Mouse (Mus musculus) embryonic fibroblast, embryonic 13.5 days (primary cell): ENCODE measurements at regions not wholly inside any gene's neighbourhood (a gene's known extent, or its start where the extent isn't known, plus 50 kb on each side); places are given as distances from the start of the nearest gene placed in this dataset.

ENCODE experiments used
- CTCF ChIP-seq: IDR thresholded peaks from 2 replicates; pipeline ENCODE4 v1.5.1; 2011; ENCODE audit warnings: mild to moderate bottlenecking, control low read depth, low read length, moderate library complexity, borderline replicate concordance; ENCODE audit not compliant: insufficient read depth
- POLR2A ChIP-seq: IDR thresholded peaks from 2 replicates; pipeline ENCODE4 v1.6.1; 2011; ENCODE audit warnings: low read depth, mild to moderate bottlenecking, control low read depth, low read length, moderate library complexity

DNA sequence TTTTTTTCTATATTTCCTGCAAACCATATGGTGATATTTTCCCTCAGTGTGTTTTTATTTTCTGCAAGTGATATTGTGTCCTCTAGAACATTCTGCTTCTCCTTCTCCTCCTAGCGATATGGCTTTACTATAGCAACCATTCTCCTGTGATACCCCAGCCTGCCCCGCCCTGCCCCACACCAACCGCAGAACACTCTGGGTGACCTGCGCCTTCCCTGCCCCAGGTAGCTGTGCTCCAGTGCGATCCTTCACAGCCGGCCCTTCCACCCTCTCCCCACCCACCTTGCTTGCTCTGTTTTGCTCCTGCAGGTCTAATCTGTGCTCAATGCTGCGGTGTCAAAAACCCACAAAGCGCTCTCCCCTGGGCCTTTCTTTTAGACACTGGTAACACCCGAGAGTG, 98.0 kb downstream of the Bdh1 start:
- TF ChIP-seq CTCF (no peak), POLR2A (no peak)
